Mouse (Mus musculus) cerebellum, adult 2 months (tissue): Measurements from ENCODE around the gene Emilin1.

ENCODE experiments used
- CTCF ChIP-seq: fragments of 200-500 bp; IDR thresholded peaks from 2 replicates; pipeline ENCODE4 v1.5.1; 2011; ENCODE audit warnings: low read depth, mild to moderate bottlenecking, control low read depth, low read length, moderate library complexity, borderline replicate concordance; ENCODE audit not compliant: insufficient read depth
- POLR2A ChIP-seq: fragments of 200-500 bp; IDR thresholded peaks from 2 replicates; pipeline ENCODE4 v1.6.1; 2011; ENCODE audit warnings: low read length, control low read depth, borderline replicate concordance; ENCODE audit not compliant: insufficient read depth

- no peak for TF ChIP-seq CTCF
- TF ChIP-seq POLR2A: no peak
Observed at GRCm38 (mm10) chr5:30925217-30925616, 12.0 kb downstream of the Emilin1 start.
